Mouse (Mus musculus): ENCODE results near the gene Pi4k2a.

GRCm38 (mm10) chr19:42069241-42069525 is 21.1 kb upstream of the Pi4k2a start:
- TF ChIP-seq CTCF (IDR thresholded peaks at IDR 0.05; ENCODE audit: control insufficient read depth, insufficient read depth, low read length) (no peak), POLR2A (IDR thresholded peaks at IDR 0.05; ENCODE audit: borderline replicate concordance, control insufficient read depth, low read depth, low read length) (no peak)
